Mouse (Mus musculus) myocyte (in vitro differentiated cells): ENCODE measurements at regions not wholly inside any gene's neighbourhood (a gene's known extent, or its start where the extent isn't known, plus 50 kb on each side); places are given as distances from the start of the nearest gene placed in this dataset.

Experiments used
- E2F4 ChIP-seq: IDR thresholded peaks from one replicate; pipeline ENCODE4 v1.6.1; 2011; ENCODE audit warnings: mild to moderate bottlenecking, control low read depth, moderate library complexity; ENCODE audit not compliant: insufficient read depth
- MYOG ChIP-seq, 3 experiments: IDR thresholded peaks; one replicate each; pipeline ENCODE4 v1.6.1; 2011; ENCODE audit warnings: control low read depth in 2 of 3, low read depth in 2 of 3, mild to moderate bottlenecking in 2 of 3; ENCODE audit not compliant: insufficient read length in 2 of 3, control insufficient read depth in 1 of 3, insufficient read depth in 1 of 3
- POLR2A ChIP-seq: IDR thresholded peaks from one replicate; pipeline ENCODE4 v1.6.1; 2011; ENCODE audit warnings: low read depth, mild to moderate bottlenecking, control low read depth, moderate library complexity; ENCODE audit not compliant: insufficient read length

- TF ChIP-seq POLR2A: no peak
- TF ChIP-seq MYOG (IDR thresholded peaks at IDR 0.05; ENCODE audit: control insufficient read depth in 1 of 3, insufficient read depth in 1 of 3, insufficient read length in 2 of 3, low read depth in 2 of 3): no peak
- no peak for TF ChIP-seq E2F4
These were observed 140.8 kb downstream of the Slc38a4 start for GRCm38 (mm10) chr15:96914988-96915387.
